Mouse (Mus musculus) gastrocnemius, adult 8-10 months (tissue): ENCODE results near the gene Palld. TPM values are rescaled to one million over a fixed set of nuclear protein-coding genes. Genes with fewer than 3 reads are reported as not detected.
A peak's percentile ranks its signal among the peaks of the same experiment; 100 is the strongest.

Source experiments
- DNase-seq, 2 experiments: peaks; one replicate each; pipeline ENCODE4 v3.0.0; 2022; ENCODE audit warnings: low spot score in 2 of 2
- total RNA-seq, 4 experiments: library from RNA; stranded (reverse); gene quantifications; 2 replicates each; pipeline ENCODE4 v1.2.4; 2022

Palld gene
- total RNA-seq, 4 experiments from 2014 or later: 45.3 to 55.5 (median 50.2) TPM

DNA sequence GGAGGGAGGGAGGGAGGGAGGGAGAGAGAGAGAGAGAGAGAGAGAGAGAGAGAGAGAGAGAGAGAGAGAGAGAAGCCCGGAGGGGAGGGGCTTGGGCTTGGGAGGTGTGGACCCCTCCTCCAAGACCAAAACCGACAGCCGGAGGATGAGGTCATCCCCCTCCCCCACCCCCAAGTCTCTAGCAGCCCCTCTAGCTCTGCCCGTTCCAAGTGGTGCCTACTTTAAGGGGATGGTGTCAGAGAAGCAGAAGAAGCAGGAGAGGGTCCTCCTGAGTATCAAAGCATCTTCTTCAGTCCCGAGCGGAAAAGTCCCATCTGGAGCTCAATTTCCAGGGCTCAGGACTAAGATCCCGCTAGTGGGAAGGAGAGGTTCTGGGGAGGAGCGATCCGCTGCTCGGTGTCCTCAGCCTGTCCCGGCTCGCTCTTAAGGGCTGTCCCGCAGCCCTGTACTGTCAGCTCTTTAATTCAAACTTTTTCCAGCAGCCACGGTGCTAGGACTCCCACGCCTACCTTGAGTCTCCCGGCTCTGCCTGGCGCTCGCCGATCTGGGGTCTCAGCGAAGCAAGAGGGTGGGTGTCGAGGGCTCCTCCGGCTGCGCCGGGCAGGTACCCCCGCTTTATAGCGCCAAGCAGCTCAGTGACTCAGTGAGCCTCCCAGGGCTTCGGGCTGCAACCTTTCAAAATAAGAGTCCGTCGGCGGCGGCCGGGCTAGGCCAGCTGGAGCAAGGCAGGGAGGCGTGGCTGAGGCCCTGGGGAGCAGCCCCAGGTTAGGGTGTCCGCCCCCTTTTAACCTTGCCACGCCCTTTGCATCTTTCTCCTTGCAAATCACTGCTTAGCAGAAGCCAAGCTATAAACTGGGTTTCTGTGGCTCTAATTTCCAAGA, 311.7 kb downstream of the Palld start:
- peak; percentile 74 to 76 for DNase-seq

DNA sequence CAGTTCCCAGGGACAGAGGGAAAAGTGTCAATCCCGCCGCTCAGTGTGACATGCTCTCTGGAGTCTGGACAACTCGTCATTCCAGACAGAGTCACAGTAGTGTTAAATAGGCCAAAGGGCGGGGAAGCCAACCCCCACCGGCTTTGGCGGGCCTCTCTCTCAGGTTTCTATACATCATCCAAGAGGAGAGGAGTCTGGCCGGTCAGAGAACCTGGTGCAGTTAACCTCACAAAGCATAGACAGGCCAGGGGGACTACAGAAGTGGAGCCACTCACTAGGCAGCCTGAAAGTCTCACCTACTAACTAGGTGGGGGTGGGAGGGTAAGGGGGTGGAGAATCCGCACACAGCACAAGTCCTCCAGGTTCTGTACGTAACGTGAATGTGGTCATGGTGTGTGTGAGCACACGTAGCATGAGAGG, 312.5 kb downstream of the Palld start:
- DNase-seq: no peak

DNA sequence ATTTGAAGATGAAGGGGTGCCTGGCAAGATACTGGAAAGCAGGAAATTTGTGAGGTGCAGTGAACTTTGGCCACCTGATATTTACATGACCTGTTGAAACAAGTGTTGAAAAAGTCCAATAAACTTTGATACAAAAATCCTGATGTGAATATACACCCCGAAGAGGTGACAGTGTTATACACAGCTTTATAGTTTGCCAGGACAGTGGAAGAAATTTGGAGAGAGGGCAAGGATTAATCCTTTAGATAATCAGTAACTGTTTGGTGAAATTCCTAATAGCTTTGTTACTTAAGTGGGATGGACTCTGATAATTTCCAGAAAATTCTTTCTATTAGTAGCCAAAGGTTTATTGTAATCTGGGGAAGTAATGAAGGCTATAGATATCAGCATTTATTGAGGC, 314.2 kb downstream of the Palld start:
- no peak for DNase-seq

DNA sequence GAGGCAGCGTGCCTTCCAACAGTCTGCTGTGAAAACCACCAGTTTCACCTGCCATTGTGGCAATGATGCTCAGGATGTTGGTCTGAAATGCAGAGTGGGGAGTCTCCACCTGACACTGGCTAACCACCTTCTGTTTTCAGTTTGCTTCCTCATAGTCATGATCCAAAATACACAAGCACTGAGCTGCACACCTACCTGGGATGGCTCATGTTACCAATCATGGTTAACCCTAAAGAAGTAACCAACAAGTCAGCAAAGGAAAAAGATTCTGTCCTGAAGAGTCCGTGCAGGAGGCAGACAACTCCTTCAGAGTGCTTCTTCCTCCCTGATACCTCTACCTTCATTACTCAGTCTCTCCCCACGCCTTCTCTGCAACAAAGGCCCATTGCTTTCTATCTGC, 314.8 kb downstream of the Palld start:
- no peak for DNase-seq

DNA sequence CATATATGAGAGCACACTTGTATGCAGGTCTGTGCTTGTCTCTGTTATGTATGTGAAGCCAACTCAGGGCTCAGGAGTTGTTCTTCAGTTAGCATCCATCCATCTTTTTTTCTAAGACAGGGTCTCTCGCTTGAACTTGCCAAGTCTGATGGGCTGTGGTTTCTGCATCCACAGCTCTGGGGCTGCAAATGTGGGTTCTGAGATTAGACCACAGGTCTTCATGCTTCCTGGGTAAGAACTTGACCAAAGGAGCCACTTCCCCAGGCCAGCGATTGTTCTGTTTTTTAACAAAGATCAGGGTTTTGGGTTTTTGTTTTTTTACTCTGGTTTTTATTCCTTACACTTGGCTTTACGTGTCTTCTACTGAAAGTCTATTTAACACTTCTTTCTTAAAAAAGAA, 316.0 kb downstream of the Palld start:
- DNase-seq: no peak

DNA sequence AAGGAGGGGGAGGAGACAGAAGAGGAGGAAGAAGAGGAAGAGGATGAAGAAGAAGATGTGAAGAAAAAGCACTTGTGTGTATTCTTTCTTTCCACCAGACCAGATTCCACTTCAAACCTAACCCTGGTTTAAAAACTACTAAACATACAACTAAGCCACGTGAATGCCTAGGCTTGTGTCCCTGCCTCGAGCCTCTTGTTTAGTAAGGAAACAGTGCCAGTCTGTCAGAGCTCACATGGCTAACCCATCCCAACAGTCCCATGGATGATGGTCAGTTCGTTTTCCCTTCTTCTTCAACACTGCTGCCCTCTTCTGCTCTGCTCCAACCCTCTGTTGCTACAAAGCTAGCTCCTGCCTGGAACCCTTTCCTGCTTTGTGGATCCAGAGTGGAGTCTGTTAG, 316.7 kb downstream of the Palld start:
- DNase-seq: no peak

DNA sequence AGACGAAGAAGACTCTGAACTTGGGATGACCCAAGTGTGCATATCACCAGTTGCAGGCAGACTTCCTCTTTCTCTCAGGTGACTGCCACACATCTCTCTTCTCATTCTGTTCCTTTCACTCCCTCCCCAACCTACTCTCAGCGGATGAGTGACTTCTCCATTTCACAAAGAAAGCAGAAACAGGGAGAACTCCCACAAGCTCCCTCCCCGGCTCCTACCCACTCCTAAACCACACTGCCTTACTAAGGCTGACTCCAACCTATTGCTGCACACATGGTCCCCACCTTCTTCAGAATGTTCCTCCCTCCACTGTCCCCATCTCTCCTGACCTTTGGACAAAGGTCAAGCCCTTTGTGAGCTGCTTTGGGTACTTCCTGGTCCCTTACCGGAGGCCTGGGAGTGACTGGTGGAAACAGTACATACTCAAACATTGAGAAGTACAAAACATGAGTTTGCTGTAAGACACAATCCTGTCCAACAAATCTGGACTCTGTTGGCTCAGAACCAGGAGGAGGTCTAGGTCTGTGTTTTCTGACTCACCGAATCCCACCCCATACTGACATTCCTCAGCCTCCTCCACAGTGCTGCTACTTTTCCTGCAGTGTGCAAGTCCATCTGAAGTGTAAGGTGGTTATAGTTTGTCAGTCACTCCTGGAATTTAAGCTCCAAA, 317.6 kb downstream of the Palld start:
- DNase-seq: no peak

DNA sequence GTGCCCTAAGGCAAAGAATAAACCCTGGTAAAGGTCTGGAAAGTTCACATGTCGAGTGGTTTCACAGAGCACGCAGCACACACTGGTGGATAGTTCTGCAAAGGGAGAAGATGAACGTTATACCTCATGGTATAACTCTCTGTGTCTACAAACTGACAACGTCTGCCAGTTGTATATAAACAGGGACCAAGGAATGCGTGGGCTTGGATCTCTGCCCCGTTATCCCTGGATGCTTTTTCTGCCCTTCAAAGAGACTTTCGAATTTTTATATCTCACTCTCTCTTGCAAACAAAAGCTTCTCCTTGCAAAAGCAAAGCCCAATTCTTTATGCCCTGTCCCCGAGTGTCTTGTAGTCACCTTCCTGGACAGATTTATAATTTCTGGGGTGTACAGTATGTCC, 319.9 kb downstream of the Palld start:
- DNase-seq: no peak

DNA sequence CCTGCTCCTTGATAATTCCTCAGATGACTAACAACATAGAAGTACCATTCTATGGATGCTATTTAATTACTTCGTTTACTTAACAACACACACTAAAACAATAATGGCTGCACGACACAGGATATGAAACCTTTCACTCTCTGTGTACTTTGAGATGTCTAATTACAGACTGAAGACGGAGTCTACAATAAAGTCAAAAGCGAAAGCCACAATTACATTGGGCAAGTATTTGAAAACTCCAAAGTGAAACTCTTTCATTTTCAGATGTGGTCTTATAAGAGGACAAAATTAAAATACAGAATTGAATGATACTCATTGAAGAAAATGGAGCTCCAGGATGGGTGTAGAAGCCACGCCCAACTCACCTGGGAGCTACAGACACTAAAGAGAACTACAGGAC, 321.2 kb downstream of the Palld start:
- DNase-seq: no peak

DNA sequence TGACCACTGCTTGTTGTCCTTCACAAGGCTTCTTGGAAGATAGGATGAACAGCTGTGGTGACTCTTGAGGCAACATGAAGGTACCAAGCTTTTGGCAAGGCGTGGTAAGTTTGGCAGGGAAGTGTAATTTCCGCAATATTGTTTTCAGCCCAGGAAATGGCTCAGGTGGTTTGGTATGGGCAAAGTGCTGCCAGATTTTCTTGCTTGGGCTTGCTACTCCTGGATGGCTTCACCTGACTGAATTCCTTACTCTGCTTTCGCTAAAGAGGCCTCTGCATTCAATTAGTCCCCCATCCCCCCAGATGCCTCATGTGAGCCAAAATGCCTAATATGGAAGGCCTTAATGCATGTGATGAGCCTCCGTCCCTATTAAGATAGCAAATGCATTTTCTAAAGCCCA, 322.7 kb downstream of the Palld start:
- DNase-seq: no peak

DNA sequence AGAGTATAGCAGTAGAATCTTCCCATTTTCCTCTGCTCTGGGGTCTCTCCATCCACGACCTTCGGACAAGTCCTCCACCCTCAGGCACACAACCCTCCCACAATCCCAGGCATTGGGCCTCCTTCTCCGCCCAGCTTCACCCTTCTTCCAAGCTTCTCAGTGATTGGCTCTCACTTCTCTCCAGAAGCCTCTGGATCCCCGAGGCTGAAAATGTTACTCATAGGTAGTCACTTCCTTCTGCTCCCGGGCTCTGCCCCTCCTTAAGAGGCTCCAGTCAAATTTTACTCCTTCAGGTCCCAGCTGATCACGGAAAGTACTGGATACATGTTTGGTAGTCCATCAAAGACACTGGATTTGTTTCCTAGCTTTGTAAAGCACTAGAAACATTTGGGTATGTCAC, 323.7 kb downstream of the Palld start:
- DNase-seq: no peak

DNA sequence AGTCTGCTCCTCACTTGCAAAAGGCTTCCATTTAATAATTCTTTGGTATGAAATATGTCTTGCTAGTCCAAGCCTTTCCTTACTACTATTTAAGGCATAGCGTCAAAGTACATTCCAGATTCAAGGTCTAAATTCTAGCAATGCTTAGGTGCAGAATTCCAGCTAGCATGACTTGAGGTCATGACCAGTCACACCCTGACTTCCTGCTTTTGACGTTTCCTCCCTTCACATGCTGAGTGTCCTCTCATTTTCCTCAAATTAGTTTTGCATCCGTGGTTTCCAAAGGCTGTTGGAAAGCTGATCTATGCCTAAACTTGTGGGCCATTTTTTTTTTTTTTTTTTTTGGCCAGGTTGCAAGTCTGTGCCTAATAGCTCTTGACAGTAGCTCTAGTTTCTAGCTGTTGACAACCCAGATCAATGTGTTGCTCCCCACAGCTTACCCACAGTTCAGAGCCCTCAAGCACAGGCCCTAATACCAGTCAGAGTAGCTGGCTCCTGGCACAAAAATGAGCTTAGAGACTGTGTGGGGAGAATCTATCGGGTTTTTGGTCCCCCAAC, 327.3 kb downstream of the Palld start:
- DNase-seq: no peak

DNA sequence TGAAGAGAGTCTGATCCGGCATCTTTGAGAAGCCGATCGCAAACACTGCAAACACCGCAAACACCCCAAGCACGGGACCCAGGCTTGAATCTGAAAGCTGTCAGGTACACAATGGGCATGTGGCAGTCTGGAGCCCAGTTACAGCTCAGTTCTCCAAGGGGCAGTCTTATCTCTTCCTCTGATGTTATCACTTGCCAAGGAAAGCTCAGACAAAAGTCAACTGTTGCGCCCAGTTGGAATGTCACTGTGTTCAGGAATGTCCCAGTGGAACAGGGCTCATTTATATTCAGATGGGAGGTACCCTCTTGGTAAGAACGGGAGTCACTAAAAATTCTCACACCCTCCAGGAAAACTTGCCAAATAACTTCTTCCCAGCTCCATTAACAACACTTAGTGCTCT, 328.0 kb downstream of the Palld start:
- no peak for DNase-seq

DNA sequence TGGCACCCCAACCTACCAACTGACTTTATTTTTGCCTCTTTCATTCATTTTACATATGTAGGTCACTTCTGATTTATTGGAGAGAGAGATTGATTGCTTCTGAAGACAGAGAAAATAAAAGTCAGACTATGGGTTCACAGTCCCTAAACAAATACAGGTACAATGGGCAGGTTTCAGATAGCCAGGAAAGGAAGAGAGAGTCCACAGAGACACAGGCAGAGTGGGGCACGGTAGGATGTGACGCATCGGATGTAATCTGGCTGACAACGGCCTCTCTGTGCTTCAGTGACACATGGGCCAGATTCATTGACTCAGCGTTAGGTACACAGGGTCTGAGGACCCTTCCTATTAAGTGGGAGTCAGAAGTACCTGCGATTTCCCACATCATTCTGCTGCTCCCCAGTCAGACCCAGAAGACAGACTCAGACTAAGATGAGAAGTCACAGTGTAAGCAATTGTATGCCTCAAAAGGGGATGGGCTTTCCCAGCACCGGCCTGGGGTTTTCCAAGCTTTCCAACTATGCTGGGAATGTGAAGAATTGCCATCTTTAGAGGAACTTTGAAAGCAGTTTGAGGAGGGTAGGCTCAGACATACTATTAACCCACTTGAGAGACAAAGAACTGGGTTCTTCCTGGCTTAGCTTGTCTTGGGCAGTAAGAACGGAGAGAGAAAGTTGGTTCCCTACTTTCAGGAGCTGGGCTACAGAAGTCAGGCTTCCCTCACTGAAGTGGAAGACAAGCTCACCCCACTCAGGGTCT, 329.1 kb downstream of the Palld start:
- DNase-seq: no peak

DNA sequence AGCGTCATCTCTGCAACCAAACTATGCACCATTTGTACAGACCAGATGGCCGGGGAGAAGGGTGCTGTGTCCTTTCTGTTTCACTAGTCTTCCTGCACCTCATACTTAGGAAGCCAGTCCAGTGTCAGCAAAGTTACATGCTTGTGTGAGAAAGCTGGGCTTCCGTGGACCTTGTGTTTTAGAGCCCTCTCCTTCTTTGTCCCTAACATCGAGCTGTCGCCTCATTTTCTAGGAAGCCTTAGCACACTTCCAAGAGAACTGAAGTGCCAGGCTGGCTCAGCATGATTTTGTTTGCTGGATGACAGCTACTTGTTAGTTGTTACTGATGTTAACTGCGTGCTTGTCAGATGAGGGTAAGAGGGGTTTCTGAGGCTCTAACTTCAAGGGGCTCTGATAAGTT, 329.8 kb downstream of the Palld start:
- no peak for DNase-seq

DNA sequence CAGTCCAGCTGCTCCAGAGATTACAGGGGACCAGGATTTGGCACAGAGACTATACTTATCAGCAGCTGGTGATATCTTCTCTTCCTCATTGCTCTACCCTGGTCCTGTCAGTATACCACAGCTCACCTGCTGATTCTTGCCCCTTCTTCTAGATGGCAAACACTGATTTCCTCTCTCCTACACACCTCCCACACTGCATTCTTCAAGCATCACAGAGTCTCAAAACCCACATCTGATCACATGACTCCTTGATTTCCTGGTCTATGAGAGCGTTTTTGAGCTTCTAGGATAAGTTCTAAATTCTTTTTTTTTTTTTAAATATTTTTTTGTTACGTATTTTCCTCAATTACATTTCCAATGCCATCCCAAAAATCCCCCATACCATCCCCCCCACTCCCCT, 331.9 kb downstream of the Palld start:
- no peak for DNase-seq

DNA sequence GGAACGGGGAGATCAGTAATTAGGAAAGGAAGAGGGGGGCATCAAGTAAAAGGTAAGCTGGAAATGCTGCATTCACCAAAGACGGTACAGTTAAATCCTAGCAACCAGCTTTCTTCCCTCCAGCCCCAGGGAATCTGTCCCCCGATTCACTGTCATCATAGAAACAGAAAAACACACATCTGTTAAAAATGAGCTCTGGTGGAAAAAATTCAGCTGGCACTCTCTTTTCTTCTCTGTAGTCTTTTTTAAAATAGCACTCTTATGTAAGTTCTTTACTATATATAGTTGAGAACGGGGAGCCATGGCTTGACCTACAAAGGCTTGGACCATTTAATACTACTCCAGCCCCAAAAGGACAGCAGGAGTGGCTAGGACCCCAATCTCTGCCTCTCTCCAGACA, 332.8 kb downstream of the Palld start:
- DNase-seq: no peak

DNA sequence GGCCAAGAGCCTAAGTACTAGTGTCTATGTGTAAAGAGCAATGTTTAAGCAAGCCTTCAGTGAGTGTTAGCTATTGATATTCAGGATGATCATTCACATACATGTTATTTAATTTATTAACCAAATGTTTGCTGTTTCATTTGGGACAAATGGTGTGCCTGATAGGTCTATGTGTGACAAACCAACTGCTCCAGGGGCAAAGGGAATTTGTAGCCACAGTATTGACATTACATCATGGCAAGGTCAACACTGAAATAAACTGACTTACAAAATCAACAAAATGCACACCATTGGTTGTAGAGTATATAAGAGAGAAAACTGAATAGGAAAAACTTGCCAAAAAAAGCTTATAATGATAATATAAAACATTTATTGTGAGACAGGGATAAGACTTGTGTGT, 333.3 kb downstream of the Palld start:
- no peak for DNase-seq

DNA sequence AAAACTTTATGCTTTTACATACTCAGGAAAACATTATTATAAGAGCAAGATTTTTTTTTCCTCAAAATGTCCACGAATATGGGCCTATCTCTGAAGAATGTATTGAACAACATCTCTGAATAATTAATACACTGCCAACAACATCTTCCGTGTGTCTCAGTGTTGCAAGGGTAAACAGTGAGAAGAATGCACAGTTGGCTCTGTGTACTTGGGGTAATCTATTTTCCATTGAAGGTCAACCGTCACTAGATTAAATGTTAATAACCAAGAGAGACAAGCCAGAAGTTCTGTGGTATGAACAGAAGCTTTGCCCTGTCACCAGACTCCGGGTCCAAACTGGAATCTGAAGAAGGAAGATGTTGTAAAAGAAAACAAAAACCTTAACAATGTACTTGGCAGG, 339.1 kb downstream of the Palld start:
- no peak for DNase-seq

DNA sequence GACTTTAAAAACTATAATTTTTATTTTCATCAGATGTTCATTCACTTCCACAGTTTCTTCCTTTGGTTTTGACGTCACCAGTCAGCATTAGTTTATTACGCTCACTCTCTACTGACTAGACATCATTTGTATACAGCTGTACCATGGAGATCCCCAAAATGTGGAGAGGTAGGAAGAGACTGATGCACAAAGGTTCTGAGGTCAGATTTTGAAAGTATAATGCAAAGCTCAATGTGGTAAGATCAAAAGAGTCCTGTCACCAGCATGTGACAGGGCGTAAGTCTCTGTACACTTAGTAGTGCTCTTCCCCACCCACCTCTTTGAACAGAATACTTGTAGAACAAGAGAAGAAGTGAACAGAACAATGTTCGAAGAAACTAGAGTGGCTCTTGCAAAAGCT, 339.9 kb downstream of the Palld start:
- no peak for DNase-seq

DNA sequence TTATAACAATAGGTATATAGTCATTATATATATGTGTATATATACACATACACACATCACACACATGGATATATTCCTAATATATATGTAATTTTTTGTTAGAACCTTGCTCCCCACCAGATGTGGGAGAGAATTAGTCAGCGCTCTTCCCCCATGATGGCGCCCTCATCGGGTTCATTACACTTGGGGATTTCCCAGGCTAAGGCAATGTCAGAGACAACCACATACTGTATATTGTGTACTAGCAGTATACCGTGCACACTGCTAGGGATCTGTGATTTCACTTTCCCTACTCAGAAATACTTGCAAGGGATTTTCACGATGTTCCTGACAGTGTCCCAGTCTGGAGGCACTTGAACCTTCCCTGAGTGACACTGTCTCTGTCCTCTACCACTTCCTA, 341.3 kb downstream of the Palld start:
- DNase-seq: no peak

DNA sequence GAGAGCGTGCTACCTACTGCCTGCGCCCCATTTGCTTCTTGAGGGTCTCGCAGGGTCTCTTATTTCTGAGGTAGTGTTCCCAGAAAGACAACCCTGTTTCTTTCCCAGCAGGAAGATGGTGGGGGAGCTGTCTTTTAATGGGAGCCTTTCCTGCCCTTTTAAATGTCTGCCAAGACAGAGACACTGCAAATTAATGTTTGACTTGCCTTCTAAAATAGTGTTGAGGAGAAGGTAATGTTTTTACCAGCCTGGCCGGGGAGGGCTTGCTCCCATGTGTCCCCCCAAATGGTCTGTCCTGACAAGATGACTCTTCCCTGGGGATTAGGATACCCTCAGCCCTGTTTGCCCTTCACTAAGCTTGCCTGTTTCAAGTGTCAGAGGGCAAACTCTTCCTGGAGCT, 342.5 kb downstream of the Palld start:
- no peak for DNase-seq
